Mouse (Mus musculus): Measurements from ENCODE around the gene Crk.

DNA sequence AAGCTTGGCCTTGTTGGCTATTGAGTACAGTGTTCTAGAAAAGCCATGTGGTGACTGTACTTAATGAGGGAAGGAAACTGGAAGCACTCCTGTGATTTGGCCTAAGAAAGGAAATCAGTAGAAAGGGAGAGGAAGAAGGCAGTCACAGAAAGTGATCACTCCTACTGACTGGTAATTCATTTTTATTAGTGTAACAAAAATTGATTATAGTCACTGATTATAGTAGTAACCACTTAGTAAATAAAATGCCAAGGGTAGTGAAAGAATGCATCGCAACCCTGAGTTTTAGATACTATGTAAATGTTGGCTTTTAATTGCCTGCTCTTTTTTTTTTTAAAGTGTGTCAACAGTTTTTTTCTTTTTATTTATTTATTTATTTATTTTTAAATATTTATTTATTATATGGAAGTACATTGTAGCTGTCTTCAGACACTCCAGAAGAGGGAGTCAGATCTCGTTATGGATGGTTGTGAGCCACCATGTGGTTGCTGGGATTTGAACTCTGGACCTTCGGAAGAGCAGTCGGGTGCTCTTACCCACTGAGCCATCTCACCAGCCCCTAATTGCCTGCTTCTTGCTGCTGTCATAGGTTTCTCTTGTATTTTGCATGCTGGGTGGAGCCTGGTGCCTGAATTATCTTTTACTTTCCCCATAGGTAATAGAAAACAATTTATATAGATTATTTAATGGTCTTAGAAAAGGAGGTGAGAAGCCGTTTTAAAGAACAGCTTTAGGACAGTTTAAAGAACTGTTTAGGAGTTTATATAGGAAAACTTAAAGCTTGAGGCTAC is 56.6 kb downstream of the Crk start:
- TF ChIP-seq JUND (conservative IDR thresholded peaks at IDR 0.05; ENCODE audit: low read depth, low read length) (no peak), NELFE (IDR thresholded peaks at IDR 0.05; ENCODE audit: low read depth, low read length) (no peak), POLR2A (IDR thresholded peaks at IDR 0.05; ENCODE audit: low read depth, low read length) (no peak), MAFK (IDR thresholded peaks at IDR 0.05; ENCODE audit: insufficient replicate concordance, low read length) (no peak), MAZ (IDR thresholded peaks at IDR 0.05; ENCODE audit: low read depth, low read length) (no peak), TCF12 (IDR thresholded peaks at IDR 0.05; ENCODE audit: low read depth, low read length) (no peak)

All from CH12.LX (cell line).